ENCODE assay signal across 12 mouse cellular contexts in the genomic region with DNA sequence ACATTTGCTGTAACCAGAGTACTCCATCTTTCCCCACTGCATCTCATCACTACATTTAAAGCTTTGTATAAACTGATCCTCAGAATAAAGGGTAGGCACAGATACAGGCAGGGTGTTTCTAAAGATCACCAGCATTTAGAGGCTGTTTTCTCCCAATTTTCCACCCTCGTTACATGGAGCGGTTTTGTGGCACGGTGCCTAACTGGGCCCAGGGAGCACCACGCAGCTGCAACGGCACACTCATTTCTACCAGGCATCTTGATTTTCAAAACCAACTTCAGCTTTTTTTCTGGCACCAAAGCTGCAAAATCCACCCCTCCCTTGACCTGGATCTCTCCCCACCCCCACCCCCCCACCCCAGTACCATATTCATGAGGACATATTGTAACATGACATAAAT.
"Had no signal": no experiment of that assay in that cellular context is flagged by ENCODE, and none has a peak within 500 bp of the region (broad histone marks: within the 10 kb centered on the region; RNA-seq: fewer than 3 reads in every experiment).

No protein-coding gene starts in this region.

- H3K9me3 ChIP-seq: kidney, embryonic 15.5 days; limb, embryonic 15.5 days; liver, embryonic 12.5 days; midbrain, embryonic 10.5 days; neural tube, embryonic 12.5 days; stomach, embryonic 15.5 days had no signal

- H3K27me3 ChIP-seq: kidney, embryonic 15.5 days; limb, embryonic 15.5 days; liver, embryonic 12.5 days; neural tube, embryonic 12.5 days; stomach, embryonic 15.5 days had no signal

- H3K4me3 ChIP-seq: kidney, embryonic 15.5 days; limb, embryonic 15.5 days; liver, embryonic 12.5 days; midbrain, embryonic 10.5 days; neural tube, embryonic 12.5 days; stomach, embryonic 15.5 days had no signal

- H3K9ac ChIP-seq: kidney, embryonic 15.5 days; limb, embryonic 15.5 days; liver, embryonic 12.5 days; lung, embryonic 14.5 days; neural tube, embryonic 12.5 days; stomach, embryonic 15.5 days had no signal

- ATAC-seq: liver, embryonic 12.5 days had no signal

- DNase-seq: kidney, postnatal 14 days; lung, embryonic 14.5 days; lung, postnatal 10 days; lung, postnatal 4 days; midbrain, embryonic 14.5 days; thymus, postnatal 36 days had no signal

- H3K4me2 ChIP-seq: kidney, embryonic 15.5 days; limb, embryonic 15.5 days; liver, embryonic 12.5 days; lung, embryonic 14.5 days; neural tube, embryonic 12.5 days; stomach, embryonic 15.5 days had no signal

- H3K27ac ChIP-seq: kidney, embryonic 15.5 days; limb, embryonic 15.5 days; liver, embryonic 12.5 days; midbrain, embryonic 10.5 days; neural tube, embryonic 12.5 days; stomach, embryonic 15.5 days had no signal

- H3K36me3 ChIP-seq: kidney, embryonic 15.5 days; limb, embryonic 15.5 days; liver, embryonic 12.5 days; midbrain, embryonic 10.5 days; neural tube, embryonic 12.5 days; stomach, embryonic 15.5 days had no signal
